Mouse (Mus musculus) urinary bladder, adult 2 months (tissue): ENCODE measurements around the gene Adam1a. TPM values are rescaled to one million over a fixed set of nuclear protein-coding genes. Genes with fewer than 3 reads are reported as not detected.

Experiments used
- DNase-seq: peaks from one replicate; pipeline ENCODE4 v3.0.0; 2022; ENCODE audit warnings: low spot score
- polyA plus RNA-seq: library from polyadenylated mRNA; depleted of rRNA; stranded (reverse); fragments of >200 nt; gene quantifications from 2 replicates; pipeline ENCODE4 v1.2.3, GENCODE M21; 2012; rRNA removed

Gene Adam1a
- polyA plus RNA-seq, result 9.4 and 12.0 TPM in 2 replicates

DNA sequence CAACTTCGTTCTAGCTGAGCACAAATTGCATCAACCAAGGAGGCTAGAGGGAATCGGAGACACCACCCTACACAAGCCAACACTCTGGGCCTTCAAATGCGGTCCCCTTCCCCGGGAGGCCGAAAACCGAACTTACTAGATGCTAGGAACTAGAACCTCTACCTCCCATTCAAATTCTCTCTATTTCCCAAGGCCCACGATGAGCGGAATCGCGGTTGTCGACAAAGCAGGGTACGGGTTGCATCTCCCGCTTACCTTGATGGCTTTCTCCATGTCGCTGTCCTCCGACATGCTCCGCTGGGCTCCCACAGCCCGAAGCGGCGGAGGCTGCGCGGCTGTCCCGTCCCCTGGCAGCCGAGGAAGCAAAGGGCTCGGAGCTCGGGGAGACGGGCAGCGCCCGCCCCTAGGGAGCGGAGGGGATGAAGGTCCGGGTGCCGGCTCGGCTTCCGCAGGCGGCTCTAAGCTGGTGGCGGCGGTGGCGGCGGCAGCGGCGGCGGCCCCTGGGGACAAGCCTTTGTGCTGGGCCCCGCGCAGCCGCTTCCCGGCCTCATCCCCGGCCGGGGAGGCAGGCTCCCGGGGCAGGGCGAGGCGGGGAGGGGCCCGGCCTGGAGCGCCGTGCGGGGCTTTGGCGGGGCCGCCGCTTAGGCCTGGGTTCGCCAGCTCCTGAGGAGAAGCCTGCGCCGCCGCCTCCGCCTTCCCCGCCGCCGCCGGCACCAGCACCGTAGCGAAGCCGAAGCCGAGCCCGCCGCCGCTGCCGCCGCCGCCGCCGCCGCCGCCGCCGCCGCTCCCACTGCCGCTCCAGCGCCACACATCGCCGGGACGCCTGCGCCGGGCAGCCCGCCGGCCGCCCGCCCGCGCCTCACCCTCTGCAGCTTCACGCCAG, at the start of gene Adam1a, which contains the start of gene Gm42878:
Gene Adam1a (minus strand): TSS at position 573 of the 883 bp plus-strand sequence.
Gene Gm42878 (minus strand): TSS at position 573 of the 883 bp plus-strand sequence.
- no peak for DNase-seq

- no peak for DNase-seq
Observed at GRCm38 (mm10) chr5:121594714-121595313, 49.5 kb upstream of the Adam1a start.

- DNase-seq, result peak; percentile 67
Observed at GRCm38 (mm10) chr5:121593451-121594401, 48.4 kb upstream of the Adam1a start, which contains the start of gene Aldh2. Gene Aldh2, minus strand, starts transcription at chr5:121593824.

DNA sequence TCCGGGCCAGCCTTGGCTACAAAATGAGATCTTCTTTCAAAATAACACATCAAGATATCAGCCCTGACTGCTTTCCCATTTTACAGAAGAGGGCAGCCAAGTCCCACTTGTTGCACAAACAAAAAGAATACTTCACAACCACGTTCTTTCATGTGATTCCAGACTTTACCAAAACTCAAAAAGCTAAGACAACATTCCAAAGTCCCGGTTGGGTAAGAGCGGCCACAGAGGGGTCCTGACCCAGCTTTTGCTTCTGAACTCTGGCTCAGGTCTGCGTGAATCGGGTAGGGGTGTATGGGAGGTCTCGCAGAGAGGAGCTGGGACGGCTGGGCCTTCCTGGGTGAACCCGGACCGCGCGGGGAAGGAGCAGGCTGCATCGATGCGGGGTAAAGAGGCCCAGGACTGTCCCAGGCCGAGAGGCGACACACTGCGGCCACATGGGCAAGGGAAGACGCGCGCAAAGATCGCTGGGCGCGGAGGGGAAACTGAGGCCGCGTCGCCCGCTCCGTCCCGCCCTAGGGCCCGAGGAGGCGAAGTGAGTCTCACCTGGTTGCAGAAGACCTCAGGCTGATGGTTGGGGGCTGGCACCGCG, 47.6 kb upstream of the Adam1a start:
- DNase-seq, result no peak

DNA sequence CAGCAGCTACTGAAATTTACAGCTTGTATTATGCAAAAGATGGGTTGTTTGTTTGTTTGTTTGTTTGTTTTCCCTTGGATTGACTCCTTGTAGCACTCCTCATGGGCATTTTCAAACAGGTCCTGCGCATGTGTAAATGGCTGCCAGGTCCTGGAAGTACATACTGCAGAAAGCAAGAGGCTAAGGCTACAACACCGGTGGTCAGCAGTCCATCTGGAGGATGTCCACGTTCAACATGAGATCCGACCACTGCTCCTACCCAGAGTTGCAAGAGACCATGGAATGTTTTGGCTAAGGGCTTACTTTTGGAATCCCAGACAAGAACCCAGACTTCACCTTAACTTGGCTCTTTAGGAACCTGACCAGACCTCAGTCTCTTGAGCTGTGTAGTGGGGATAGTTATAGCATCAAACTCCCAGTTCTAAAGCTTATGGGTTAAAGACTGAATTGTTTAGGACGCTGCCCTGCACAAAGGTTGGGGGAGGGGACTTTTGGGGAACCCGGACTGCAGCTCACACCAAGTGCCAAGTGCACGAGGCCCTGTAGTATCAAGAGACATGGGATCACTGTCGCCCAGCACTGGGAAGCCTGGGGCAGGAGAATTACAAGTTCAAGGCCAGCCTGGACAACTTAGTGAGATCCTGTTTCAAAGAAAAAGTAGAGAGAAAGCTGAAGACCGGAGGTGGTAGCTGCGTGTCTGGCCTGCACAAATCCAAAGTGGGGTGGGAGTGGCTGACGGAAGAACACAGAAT, 47.0 kb upstream of the Adam1a start:
- DNase-seq, result no peak

DNA sequence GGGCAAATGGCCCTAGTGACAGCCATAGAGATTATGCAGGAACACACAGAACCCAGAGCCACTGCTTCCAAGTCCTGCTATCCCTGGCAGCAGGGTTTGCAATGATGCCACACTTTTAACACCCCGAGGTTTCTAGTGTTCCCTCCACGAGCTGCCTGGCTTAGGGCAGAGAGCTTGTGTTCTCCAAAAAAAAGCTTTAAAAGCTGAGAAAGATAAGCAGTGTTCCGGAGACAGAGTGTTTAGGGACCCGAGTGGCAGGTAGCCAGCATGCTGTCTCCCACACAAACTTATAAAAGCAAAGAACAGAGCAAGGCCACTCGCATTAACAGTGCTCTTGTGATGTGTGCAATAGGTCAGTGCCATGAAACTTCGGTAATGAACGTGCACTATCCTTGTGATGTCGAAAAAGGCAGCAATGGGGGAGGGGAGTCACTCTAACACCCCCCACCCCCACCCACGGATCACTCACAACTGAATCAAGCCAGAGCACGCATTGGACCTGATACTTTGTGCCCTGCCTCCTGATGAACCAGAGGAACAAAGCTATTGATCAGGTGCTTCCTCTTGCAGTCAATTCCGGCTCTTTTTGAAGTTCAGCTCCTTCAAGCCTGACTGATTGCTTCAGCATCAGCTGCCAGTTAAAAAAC, 46.3 kb upstream of the Adam1a start:
- DNase-seq, result no peak

DNA sequence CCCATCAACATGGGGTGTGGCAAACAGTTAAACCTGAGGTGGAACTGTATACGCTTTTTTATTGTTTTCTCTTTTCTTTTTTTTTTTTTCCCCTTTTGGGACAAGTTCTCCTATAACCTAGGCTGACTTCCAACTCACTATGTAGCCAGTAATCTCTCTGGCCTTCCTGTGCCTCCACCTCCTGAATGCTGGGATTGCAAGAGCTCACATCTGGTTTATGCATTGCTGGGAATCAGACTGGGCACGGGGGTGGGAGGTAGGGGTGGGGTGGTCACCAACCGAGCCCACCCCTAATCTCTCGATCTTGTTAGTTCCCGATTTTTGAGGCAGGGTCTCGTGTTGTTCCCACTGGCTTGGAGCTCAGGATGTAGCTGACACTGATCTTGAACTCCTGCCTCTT, 44.6 kb upstream of the Adam1a start:
- no peak for DNase-seq

DNA sequence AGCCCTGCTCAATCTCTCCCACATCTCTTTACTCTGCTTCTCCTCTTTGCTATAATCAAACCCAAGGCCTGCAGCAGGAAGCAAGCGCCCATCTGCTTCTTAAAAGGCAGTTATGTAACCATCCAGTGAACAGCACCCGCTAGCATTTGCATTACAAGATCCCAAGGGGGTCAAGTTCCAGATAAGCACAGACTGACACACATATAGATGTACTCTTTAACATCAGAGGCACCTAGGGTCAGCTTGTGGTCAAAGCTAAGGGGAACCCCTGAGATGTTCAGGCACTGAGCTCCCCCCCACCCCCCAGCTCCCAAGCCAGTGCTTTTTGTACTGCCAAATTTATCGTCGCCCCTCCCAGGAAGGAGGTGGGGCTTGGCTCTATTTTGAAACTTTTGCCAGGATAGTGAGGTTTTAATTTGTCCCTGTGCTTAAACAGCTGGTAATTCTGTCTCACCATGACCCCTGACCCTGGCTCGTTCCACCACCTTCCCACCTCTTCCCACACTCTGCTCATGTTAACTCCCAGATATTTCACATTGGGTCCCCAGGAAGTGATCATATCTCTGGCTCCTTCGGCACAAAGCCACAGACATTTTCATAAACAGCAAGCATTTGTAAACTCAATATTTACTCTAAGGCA, 41.2 kb upstream of the Adam1a start:
- DNase-seq, result no peak

DNA sequence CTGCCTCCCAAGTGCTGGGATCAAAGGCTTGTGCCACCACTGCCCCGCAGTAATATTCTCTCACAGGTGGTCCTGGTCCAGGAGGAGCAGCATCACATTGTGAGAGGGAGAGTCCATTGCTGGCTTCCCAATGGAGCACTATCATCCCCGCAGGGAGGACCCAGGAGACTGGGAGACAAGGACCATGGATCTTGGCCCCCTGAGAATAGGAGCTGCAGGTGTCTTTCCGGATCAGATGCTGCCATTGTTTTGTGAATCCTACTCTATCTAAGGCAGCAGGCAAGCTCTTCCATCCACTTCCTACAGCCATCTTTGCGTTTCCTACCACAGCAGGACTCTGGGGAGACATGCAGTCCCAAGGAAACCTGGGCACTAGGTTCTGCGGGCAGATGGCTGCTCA, 40.4 kb upstream of the Adam1a start:
- DNase-seq, result no peak

- DNase-seq, result no peak
Observed at GRCm38 (mm10) chr5:121585005-121585404, 39.7 kb upstream of the Adam1a start.

DNA sequence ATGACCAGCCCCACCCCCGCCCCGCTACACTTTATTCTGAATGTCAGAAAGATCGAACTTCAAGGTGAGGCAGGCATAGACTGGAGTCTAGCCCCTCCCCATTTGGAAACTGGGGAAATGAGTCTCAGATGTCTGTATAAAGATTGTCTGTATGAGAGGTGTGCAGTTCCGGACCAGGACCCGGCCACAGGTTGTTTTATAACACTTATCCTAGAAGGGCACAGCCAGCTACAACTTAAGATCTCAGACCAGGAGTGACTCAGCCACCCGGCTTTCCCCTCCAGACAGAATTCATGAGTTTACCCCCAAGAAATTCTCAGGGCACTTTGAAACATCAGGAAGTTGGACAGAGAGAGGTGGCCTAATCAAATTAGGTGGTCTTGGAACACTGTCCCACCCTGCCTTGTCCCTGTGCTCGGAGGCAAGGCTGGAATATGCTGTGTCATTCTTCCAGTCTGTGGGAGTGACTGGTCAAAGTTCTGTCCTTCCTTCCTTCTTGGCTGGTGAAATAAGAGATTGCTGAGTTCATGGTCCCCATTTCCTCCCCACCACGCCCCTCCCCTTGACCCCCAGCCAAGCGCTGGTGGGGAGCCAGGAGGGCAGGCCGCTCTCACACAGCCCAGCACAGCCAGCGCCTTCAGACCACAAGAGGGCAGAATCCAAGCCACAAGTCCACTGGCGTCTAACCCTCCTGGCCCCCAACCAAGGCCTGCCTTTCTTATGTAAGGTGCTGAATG, 38.7 kb upstream of the Adam1a start:
- DNase-seq, result peak; percentile 65

DNA sequence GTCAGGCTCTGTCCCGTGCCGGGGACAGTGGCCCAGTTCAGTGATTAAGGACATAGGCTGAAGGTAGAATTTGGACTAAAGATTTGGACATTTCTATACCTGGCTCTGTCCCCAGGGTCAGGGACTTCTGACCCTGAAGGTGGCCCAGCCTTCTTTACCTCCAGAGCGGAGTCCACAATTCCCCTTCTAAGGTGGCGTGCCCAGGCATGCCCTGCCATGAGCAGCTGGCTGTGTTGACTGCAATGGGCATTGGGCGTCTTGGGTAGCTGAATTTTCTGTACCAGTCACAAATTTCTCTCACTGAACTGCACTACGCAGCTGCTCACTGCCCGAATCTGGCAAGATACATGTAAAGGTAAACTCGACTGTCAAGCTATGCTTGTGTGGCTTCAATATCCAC, 36.7 kb upstream of the Adam1a start:
- DNase-seq, result no peak

DNA sequence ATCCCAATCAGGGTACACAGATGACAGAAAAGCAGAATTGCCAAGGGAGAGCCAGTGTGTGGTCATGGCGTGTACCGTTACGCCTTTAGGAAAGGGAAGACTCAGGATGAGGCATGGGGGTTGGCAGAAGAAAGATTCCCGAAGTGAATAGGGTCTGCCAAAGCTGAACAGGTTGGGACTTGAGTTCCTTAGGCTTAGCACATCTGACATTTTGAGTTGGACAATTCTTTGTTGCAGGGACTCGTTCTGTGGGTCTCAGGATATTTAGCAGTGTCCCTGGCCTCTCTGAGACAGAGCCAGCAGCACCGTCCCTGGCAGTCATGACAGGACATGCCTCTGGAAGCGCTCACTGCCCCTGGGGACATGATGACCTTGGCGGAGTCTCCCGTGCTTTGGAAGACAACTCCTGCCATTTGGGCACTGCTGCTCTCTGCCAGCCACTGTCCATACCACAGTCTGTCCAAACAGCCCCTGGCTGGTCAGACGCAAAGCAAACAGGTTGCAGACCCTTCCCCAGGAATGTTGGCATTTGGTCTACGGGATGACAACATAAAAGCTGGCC, 31.7 kb upstream of the Adam1a start:
- no peak for DNase-seq

DNA sequence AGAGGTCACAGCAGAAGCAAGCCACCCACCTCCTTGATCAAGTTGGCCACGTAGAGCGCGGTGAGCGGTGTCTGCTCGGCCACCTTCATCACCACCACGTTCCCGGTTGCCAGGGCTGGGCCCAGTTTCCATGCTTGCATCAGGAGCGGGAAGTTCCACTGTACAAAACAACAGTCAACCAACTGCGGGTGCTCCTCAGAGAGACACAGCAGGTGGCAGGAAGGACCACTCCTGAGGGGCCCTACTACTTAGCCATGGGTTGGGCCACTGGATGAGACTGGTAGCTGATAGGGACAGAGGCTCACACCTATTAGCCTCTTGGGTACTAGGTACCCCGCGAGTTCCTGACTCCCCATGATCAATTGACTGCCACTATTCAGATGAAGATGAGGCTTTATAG, 30.6 kb upstream of the Adam1a start:
- no peak for DNase-seq

DNA sequence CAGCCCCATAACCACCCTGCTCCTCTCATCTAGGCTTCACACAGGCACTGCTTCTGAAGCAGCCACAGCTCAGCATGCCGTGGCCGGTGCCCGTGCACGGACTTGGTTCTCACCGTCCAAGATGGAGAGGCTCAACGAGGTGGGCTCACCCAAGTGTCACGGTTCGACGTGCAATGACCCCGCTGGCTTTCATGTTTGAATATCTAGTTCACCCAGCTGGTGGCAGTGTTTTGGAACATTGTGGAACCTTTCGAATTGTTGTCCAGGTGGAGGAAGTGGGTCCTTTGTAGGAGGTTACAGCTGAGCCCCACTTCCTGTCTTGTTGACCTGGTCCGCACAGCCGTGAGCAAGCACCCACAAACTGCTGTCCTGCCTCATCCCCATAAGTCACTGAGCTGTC, 28.9 kb upstream of the Adam1a start:
- no peak for DNase-seq

- no peak for DNase-seq
Observed at GRCm38 (mm10) chr5:121570787-121571186, 25.5 kb upstream of the Adam1a start.

- DNase-seq, result no peak
Observed at GRCm38 (mm10) chr5:121569881-121570420, 24.7 kb upstream of the Adam1a start.

DNA sequence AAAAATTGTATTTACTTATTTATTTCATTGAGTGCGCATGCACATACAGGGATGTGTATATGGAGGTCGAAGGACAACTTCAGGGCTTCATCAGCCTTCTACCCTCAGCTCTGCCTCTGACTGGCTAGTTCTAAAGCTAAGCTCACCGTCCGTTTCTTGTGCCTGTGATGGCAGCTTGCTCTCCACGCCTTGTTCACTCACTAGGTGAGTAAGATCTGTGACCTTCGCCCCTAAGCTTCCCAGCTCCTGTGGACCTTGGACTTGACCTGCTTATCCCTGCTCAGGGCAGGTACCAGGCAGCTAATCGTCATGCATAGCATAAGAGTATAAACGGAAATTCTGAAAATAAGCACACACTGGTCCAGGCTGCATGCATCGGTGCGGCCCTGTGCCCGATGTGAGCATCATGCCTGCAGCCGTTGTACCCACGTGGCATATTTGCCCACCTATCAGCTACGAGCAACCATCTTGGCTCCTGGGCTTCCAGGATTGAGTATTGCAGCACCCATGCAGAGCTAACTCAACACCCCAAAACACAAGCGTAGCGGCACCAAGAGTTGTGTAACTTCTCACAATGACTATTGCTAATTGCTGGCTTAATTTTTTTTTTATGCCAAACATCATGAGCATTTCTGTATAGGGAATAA, 20.9 kb upstream of the Adam1a start:
- no peak for DNase-seq
